Mouse (Mus musculus): ENCODE measurements around the gene Gm10570. TPM values are rescaled to one million over a fixed set of nuclear protein-coding genes. Genes with fewer than 3 reads are reported as not detected.

Gene Gm10570
- polyA plus RNA-seq, 1 experiment, result not detected

DNA sequence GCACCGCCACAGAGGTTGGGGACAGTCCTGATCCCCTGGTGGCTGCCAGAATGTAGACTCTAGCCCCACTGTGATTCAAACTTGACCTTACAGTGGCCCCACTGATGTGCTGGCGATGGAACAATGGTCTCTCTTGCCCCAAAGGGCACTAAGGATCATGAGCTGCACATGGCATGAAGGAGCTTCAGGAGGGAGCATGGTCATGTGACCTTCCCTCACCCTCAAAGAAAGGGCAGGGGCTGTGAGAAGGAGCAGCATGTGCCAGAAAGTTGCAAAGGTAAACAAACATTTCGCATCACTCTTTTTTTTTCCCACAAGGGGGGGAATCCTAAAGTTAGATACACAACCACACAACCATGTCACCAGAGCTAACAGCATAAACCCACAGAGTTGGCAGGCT is 9.6 kb upstream of the Gm10570 start:
- no peak overlapping the region for H3K27ac ChIP-seq (ENCODE audit: insufficient read depth, low read depth, low read length)
- no peak overlapping the region for H3K4me3 ChIP-seq (ENCODE audit: low read depth, low read length)
- H3K27me3 ChIP-seq (ENCODE audit: control insufficient read depth, insufficient read depth, low read length), result no peaks in the 10 kb centered on the region
- WGBS, result 80% methylated on average over 3 of the region's 3 CpGs
- no peak for TF ChIP-seq CTCF (IDR thresholded peaks at IDR 0.05; ENCODE audit: extremely low read depth, insufficient read length, insufficient replicate concordance, low read depth, low read length)
- H3K4me1 ChIP-seq (ENCODE audit: control insufficient read depth, insufficient read depth, insufficient read length, low read length), result no peaks in the 10 kb centered on the region
- H3K36me3 ChIP-seq (ENCODE audit: control insufficient read depth, insufficient read depth, low read length), result peaks cover 30% of the 10 kb centered on the region

DNA sequence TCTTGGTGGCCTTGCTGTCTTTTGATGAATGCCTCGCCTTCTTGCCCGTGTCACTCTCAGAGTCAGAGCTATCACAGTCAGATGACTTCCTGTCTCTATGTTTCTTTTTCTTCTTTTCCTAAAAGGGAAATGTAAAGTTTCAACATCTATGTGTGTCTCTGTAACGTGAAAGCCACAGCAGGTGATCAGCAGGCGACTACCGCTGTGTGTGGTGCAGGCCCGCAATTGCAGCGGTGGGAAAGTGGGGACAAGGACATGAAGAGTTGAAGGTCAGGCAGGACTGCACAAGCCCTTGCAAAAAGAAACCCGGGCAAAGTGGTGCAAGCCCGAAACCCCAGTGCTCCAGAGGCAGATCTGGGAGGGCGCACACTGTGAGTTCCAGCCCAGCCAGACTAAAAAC is 8.2 kb upstream of the Gm10570 start:
- Histone ChIP-seq H3K27ac (ENCODE audit: insufficient read depth, low read depth, low read length) (no peak overlapping the region), H3K4me3 (ENCODE audit: low read depth, low read length) (no peak overlapping the region), H3K4me1 (ENCODE audit: control insufficient read depth, insufficient read depth, insufficient read length, low read length) (no peaks in the 10 kb centered on the region), H3K36me3 (ENCODE audit: control insufficient read depth, insufficient read depth, low read length) (peaks cover 22% of the 10 kb centered on the region), H3K27me3 (ENCODE audit: control insufficient read depth, insufficient read depth, low read length) (no peaks in the 10 kb centered on the region)
- 86% methylated on average over 10 of the region's 10 CpGs for WGBS
- TF ChIP-seq CTCF (IDR thresholded peaks at IDR 0.05; ENCODE audit: extremely low read depth, insufficient read length, insufficient replicate concordance, low read depth, low read length), result no peak
- no peak for TF ChIP-seq POLR2A (IDR thresholded peaks at IDR 0.05; ENCODE audit: low read depth, low read length)

DNA sequence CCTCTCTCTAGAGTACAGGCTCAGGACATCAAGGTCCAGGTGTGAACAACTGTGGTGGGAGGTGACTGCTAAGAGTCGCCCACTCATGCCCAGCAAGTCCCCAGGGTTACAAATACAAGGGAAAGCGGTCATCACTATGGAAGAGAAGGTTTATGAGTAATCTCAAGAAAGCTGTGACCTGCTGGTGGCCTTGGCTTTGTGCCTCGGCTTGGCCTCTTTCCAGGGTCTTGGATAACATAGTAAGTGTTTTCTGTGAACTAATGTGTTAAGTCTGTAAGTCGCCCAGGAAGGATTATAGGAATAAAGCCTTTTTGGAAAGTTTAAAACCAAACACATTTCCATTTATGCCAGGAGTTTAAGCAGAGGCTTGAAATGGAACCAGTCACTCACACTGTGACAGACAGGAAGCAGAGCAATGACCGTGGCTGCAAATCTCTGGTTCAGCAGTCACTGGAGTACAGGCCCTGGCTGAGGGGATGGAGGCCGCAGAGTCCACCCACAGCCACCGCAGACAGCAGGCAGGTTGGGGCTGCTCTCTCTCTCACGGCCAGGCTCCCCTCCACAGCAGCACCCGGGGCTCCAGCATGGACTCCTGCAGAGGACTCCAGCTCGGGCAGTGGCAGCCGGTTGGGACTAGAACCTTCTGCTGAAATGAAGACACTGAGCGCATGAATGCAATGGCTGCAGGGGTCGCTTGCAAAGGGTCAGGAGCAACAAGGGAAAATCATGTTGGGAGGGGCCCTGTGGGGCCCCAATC is 7.5 kb upstream of the Gm10570 start:
- no peak overlapping the region for H3K27ac ChIP-seq (ENCODE audit: insufficient read depth, low read depth, low read length)

DNA sequence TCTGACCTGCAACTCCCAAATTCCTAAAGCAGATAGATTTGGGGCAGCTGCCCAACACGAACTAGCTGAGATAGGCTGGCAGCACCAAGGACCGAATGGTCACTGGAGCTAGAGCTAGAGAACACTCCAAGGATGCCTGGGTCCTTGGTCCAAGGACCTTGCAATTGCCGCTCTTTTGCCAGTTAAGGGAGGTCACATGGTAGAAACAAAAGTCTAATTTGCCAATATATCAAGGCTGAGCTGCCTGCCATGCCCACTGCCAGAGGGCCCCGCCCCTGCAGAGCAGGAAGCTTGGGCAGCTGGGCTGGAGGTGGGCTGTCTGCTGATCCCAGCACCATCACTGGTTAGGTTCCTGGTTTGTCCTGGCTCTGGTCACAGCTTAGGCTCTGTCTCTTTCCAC is 5.1 kb upstream of the Gm10570 start:
- H3K27ac ChIP-seq (ENCODE audit: insufficient read depth, low read depth, low read length), result no peak overlapping the region
- 84% methylated on average over 4 of the region's 4 CpGs for WGBS

More for the DNA sequence above, 7.5 kb upstream of the Gm10570 start:
- 75% methylated on average over 13 of the region's 13 CpGs for WGBS
- Histone ChIP-seq H3K36me3 (ENCODE audit: control insufficient read depth, insufficient read depth, low read length) (peaks cover 21% of the 10 kb centered on the region), H3K4me1 (ENCODE audit: control insufficient read depth, insufficient read depth, insufficient read length, low read length) (no peaks in the 10 kb centered on the region), H3K4me3 (ENCODE audit: low read depth, low read length) (no peak overlapping the region), H3K27me3 (ENCODE audit: control insufficient read depth, insufficient read depth, low read length) (no peaks in the 10 kb centered on the region)
- TF ChIP-seq POLR2A (IDR thresholded peaks at IDR 0.05; ENCODE audit: low read depth, low read length) (no peak), CTCF (IDR thresholded peaks at IDR 0.05; ENCODE audit: extremely low read depth, insufficient read length, insufficient replicate concordance, low read depth, low read length) (no peak)

DNA sequence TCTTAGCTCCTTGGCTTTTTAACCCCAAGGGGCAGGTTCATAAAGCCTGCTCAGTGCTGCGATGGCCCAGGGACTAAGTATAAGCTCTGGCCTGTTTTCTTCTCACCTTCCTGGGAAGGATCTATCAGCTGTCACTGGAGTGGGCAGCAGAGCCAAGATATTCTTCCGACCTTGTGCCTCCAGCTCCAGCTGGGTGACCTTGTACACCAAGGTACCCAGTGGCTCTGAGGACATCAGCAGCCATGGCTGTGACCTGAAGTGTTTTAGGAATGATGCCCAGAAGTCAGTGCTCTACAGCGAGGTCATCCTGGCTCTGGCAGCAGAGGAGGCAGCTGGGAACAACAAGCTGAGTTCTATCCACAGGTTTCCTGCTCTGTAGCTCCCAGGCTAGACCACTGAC is 4.1 kb upstream of the Gm10570 start:
- Histone ChIP-seq H3K4me1 (ENCODE audit: control insufficient read depth, insufficient read depth, insufficient read length, low read length) (peaks cover 13% of the 10 kb centered on the region), H3K27ac (ENCODE audit: insufficient read depth, low read depth, low read length) (no peak overlapping the region)
- TF ChIP-seq POLR2A (IDR thresholded peaks at IDR 0.05; ENCODE audit: low read depth, low read length), result no peak
- no peak for TF ChIP-seq CTCF (IDR thresholded peaks at IDR 0.05; ENCODE audit: extremely low read depth, insufficient read length, insufficient replicate concordance, low read depth, low read length)

More for the DNA sequence above, 5.1 kb upstream of the Gm10570 start:
- peaks cover 10% of the 10 kb centered on the region for H3K27me3 ChIP-seq (ENCODE audit: control insufficient read depth, insufficient read depth, low read length)
- H3K4me3 ChIP-seq (ENCODE audit: low read depth, low read length), result no peak overlapping the region
- TF ChIP-seq CTCF (IDR thresholded peaks at IDR 0.05; ENCODE audit: extremely low read depth, insufficient read length, insufficient replicate concordance, low read depth, low read length) (no peak), POLR2A (IDR thresholded peaks at IDR 0.05; ENCODE audit: low read depth, low read length) (no peak)
- peaks cover 3% of the 10 kb centered on the region for H3K4me1 ChIP-seq (ENCODE audit: control insufficient read depth, insufficient read depth, insufficient read length, low read length)
- H3K36me3 ChIP-seq (ENCODE audit: control insufficient read depth, insufficient read depth, low read length), result peaks cover 16% of the 10 kb centered on the region

DNA sequence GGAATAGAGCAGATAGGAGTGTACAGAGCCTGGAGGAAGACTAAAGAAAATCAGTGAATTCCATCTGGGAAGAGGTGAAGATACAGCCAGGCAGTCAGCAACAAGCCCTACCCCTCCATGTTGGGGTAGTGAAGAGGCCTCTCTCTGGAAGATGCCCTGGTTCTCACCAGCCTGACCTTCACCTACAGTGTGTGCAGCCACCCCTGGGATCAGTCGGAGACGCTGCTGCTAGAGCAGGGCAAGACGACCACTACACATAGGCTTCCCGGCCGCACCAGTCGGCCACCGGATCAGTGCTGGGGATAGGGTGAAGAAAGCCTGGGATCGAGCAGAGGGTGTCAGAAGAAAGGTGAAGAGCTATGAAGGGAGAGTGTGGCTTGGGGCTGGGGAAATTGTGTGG is 780 bp upstream of the Gm10570 start:
- 79% methylated on average over 8 of the region's 8 CpGs for WGBS
- TF ChIP-seq CTCF (IDR thresholded peaks at IDR 0.05; ENCODE audit: extremely low read depth, insufficient read length, insufficient replicate concordance, low read depth, low read length) (no peak), POLR2A (IDR thresholded peaks at IDR 0.05; ENCODE audit: low read depth, low read length) (no peak)
- Histone ChIP-seq H3K4me1 (ENCODE audit: control insufficient read depth, insufficient read depth, insufficient read length, low read length) (peaks cover 15% of the 10 kb centered on the region), H3K27me3 (ENCODE audit: control insufficient read depth, insufficient read depth, low read length) (peaks cover 16% of the 10 kb centered on the region), H3K27ac (ENCODE audit: insufficient read depth, low read depth, low read length) (no peak overlapping the region), H3K4me3 (ENCODE audit: low read depth, low read length) (no peak overlapping the region), H3K36me3 (ENCODE audit: control insufficient read depth, insufficient read depth, low read length) (0 out of 2 replicates have a peak, but pooled peaks cover 1% of the 10 kb centered on the region)

More for the DNA sequence above, 4.1 kb upstream of the Gm10570 start:
- peaks cover 12% of the 10 kb centered on the region for H3K36me3 ChIP-seq (ENCODE audit: control insufficient read depth, insufficient read depth, low read length)
- H3K27me3 ChIP-seq (ENCODE audit: control insufficient read depth, insufficient read depth, low read length), result peaks cover 16% of the 10 kb centered on the region
- H3K4me3 ChIP-seq (ENCODE audit: low read depth, low read length), result no peak overlapping the region
- 80% methylated on average over 3 of the region's 3 CpGs for WGBS

DNA sequence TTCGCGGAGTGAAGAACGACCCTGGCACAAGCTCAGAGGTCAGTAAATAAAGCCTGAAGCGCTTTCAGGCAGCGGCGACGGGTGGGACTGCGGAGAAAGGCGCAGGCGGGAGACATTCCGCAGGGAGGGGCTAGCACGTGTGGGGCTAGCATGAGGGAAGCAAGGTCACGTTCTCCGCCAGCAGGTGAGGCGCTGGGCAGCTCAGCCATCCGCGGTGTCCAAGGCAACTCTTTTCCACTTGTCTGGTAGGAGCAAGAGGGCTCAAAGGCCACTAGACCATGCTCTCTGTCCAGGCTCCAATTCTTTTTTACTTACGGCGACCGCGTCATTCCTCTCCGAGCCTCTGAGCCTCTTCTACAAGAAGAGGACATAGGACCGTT is 633 bp downstream of the Gm10570 start:
- peaks cover 15% of the 10 kb centered on the region for H3K4me1 ChIP-seq (ENCODE audit: control insufficient read depth, insufficient read depth, insufficient read length, low read length)
- WGBS, result 2% methylated on average over 23 of the region's 23 CpGs
- peak overlapping the region; percentile 66 for H3K4me3 ChIP-seq (ENCODE audit: low read depth, low read length)
- no peak for TF ChIP-seq CTCF (IDR thresholded peaks at IDR 0.05; ENCODE audit: extremely low read depth, insufficient read length, insufficient replicate concordance, low read depth, low read length)
- TF ChIP-seq POLR2A (IDR thresholded peaks at IDR 0.05; ENCODE audit: low read depth, low read length), result no peak
- H3K27me3 ChIP-seq (ENCODE audit: control insufficient read depth, insufficient read depth, low read length), result peaks cover 16% of the 10 kb centered on the region
- H3K36me3 ChIP-seq (ENCODE audit: control insufficient read depth, insufficient read depth, low read length), result no peaks in the 10 kb centered on the region
- no peak overlapping the region for H3K27ac ChIP-seq (ENCODE audit: insufficient read depth, low read depth, low read length)
